Mouse (Mus musculus): ENCODE data around the gene Ankrd2. TPM values are rescaled to one million over a fixed set of nuclear protein-coding genes. Genes with fewer than 3 reads are reported as not detected.

Gene Ankrd2
- polyA plus RNA-seq, 1 experiment from 2014 or later = 0.42 TPM

- H3K27ac ChIP-seq (ENCODE audit: low read depth, low read length) = peak overlapping the region; percentile 97
- 77% methylated on average over 7 of the region's 7 CpGs for WGBS
- TF ChIP-seq CTCF (IDR thresholded peaks at IDR 0.05; ENCODE audit: low read depth) = peak; percentile 54
Observed at GRCm38 (mm10) chr19:42071221-42071620, 35.4 kb downstream of the Ankrd2 start.

GRCm38 (mm10) chr19:42071886-42072608 lies 36.2 kb downstream of the Ankrd2 start:
- no peak for TF ChIP-seq CTCF (IDR thresholded peaks at IDR 0.05; ENCODE audit: low read depth)
- H3K4me2 ChIP-seq (replicated peaks; ENCODE audit: low read depth) = no peak overlapping the region; the same call in 1 of the 2 replicates
- no peaks in the 10 kb centered on the region for H3K27me3 ChIP-seq (replicated peaks; ENCODE audit: control insufficient read depth, insufficient read depth, low read length)
- H3K9ac ChIP-seq (ENCODE audit: low read depth, low read length) = peak overlapping the region; percentile 34
- H3K4me1 ChIP-seq (replicated peaks; ENCODE audit: control insufficient read depth, insufficient read depth, low read length) = peaks cover 4% of the 10 kb centered on the region; the same call in 1 of the 2 replicates
- H3K4me3 ChIP-seq (ENCODE audit: low read depth, low read length) = no peak overlapping the region
- H3K27ac ChIP-seq (ENCODE audit: low read depth, low read length) = peak overlapping the region; percentile 97
- no peaks in the 10 kb centered on the region for H3K9me3 ChIP-seq (ENCODE audit: control insufficient read depth)
- H3K36me3 ChIP-seq (ENCODE audit: control insufficient read depth, insufficient read depth) = no peaks in the 10 kb centered on the region
- peak; percentile 93 for ATAC-seq
- WGBS = 51% methylated on average over 15 of the region's 15 CpGs

More at GRCm38 (mm10) chr19:42071221-42071620, 35.4 kb downstream of the Ankrd2 start:
- Histone ChIP-seq H3K9ac (ENCODE audit: low read depth, low read length) (no peak overlapping the region), H3K36me3 (ENCODE audit: control insufficient read depth, insufficient read depth) (no peaks in the 10 kb centered on the region), H3K4me1 (replicated peaks; ENCODE audit: control insufficient read depth, insufficient read depth, low read length) (peaks cover 4% of the 10 kb centered on the region; the same call in 1 of the 2 replicates), H3K27me3 (replicated peaks; ENCODE audit: control insufficient read depth, insufficient read depth, low read length) (no peaks in the 10 kb centered on the region), H3K4me3 (ENCODE audit: low read depth, low read length) (no peak overlapping the region), H3K4me2 (replicated peaks; ENCODE audit: low read depth) (no peak overlapping the region; the same call in 1 of the 2 replicates), H3K9me3 (ENCODE audit: control insufficient read depth) (no peaks in the 10 kb centered on the region)
- no peak for ATAC-seq

GRCm38 (mm10) chr19:42072802-42073201 lies 37.0 kb downstream of the Ankrd2 start:
- Histone ChIP-seq H3K36me3 (ENCODE audit: control insufficient read depth, insufficient read depth) (no peaks in the 10 kb centered on the region), H3K27ac (ENCODE audit: low read depth, low read length) (peak overlapping the region; percentile 97), H3K4me3 (ENCODE audit: low read depth, low read length) (no peak overlapping the region), H3K27me3 (replicated peaks; ENCODE audit: control insufficient read depth, insufficient read depth, low read length) (no peaks in the 10 kb centered on the region), H3K4me1 (replicated peaks; ENCODE audit: control insufficient read depth, insufficient read depth, low read length) (peaks cover 4% of the 10 kb centered on the region; the same call in 1 of the 2 replicates), H3K9me3 (ENCODE audit: control insufficient read depth) (no peaks in the 10 kb centered on the region), H3K9ac (ENCODE audit: low read depth, low read length) (peak overlapping the region; percentile 34; the same call in 1 of the 2 replicates), H3K4me2 (replicated peaks; ENCODE audit: low read depth) (no peak overlapping the region)
- peak; percentile 41 for ATAC-seq
- 62% methylated on average over 7 of the region's 7 CpGs for WGBS
- TF ChIP-seq CTCF (IDR thresholded peaks at IDR 0.05; ENCODE audit: low read depth) = peak; percentile 80

- no peak overlapping the region for H3K27ac ChIP-seq (ENCODE audit: low read depth, low read length)
- no peaks in the 10 kb centered on the region for H3K27me3 ChIP-seq (replicated peaks; ENCODE audit: control insufficient read depth, insufficient read depth, low read length)
Observed at GRCm38 (mm10) chr19:42075051-42075450, 39.3 kb downstream of the Ankrd2 start.

GRCm38 (mm10) chr19:42075992-42076391 lies 40.2 kb downstream of the Ankrd2 start:
- Histone ChIP-seq H3K36me3 (ENCODE audit: control insufficient read depth, insufficient read depth) (no peaks in the 10 kb centered on the region), H3K9ac (ENCODE audit: low read depth, low read length) (no peak overlapping the region), H3K27me3 (replicated peaks; ENCODE audit: control insufficient read depth, insufficient read depth, low read length) (no peaks in the 10 kb centered on the region), H3K27ac (ENCODE audit: low read depth, low read length) (no peak overlapping the region), H3K4me1 (replicated peaks; ENCODE audit: control insufficient read depth, insufficient read depth, low read length) (peaks cover 4% of the 10 kb centered on the region; the same call in 1 of the 2 replicates), H3K4me3 (ENCODE audit: low read depth, low read length) (no peak overlapping the region), H3K4me2 (replicated peaks; ENCODE audit: low read depth) (no peak overlapping the region), H3K9me3 (ENCODE audit: control insufficient read depth) (no peaks in the 10 kb centered on the region)
- no peak for ATAC-seq
- 92% methylated on average over 16 of the region's 16 CpGs for WGBS
- TF ChIP-seq CTCF (IDR thresholded peaks at IDR 0.05; ENCODE audit: low read depth) = no peak

More at GRCm38 (mm10) chr19:42075051-42075450, 39.3 kb downstream of the Ankrd2 start:
- no peaks in the 10 kb centered on the region for H3K36me3 ChIP-seq (ENCODE audit: control insufficient read depth, insufficient read depth)
- 0 out of 2 replicates have a peak overlapping the region, but pooled peaks have one; percentile 17 for H3K9ac ChIP-seq (ENCODE audit: low read depth, low read length)
- 84% methylated on average over 2 of the region's 2 CpGs for WGBS
- no peak overlapping the region for H3K4me2 ChIP-seq (replicated peaks; ENCODE audit: low read depth)
- no peak overlapping the region for H3K4me3 ChIP-seq (ENCODE audit: low read depth, low read length)
- no peaks in the 10 kb centered on the region for H3K9me3 ChIP-seq (ENCODE audit: control insufficient read depth)
- ATAC-seq = no peak
- no peak for TF ChIP-seq CTCF (IDR thresholded peaks at IDR 0.05; ENCODE audit: low read depth)
- peaks cover 4% of the 10 kb centered on the region; the same call in 1 of the 2 replicates for H3K4me1 ChIP-seq (replicated peaks; ENCODE audit: control insufficient read depth, insufficient read depth, low read length)

GRCm38 (mm10) chr19:42078566-42078965 lies 42.8 kb downstream of the Ankrd2 start:
- Histone ChIP-seq H3K36me3 (ENCODE audit: control insufficient read depth, insufficient read depth) (no peaks in the 10 kb centered on the region), H3K4me3 (ENCODE audit: low read depth, low read length) (no peak overlapping the region), H3K4me1 (replicated peaks; ENCODE audit: control insufficient read depth, insufficient read depth, low read length) (no peaks in the 10 kb centered on the region), H3K27ac (ENCODE audit: low read depth, low read length) (peak overlapping the region; percentile 35; the same call in 1 of the 2 replicates), H3K4me2 (replicated peaks; ENCODE audit: low read depth) (no peak overlapping the region), H3K27me3 (replicated peaks; ENCODE audit: control insufficient read depth, insufficient read depth, low read length) (no peaks in the 10 kb centered on the region), H3K9ac (ENCODE audit: low read depth, low read length) (no peak overlapping the region), H3K9me3 (ENCODE audit: control insufficient read depth) (no peaks in the 10 kb centered on the region)
- WGBS = 90% methylated on average over 8 of the region's 8 CpGs
- ATAC-seq = no peak
- no peak for TF ChIP-seq CTCF (IDR thresholded peaks at IDR 0.05; ENCODE audit: low read depth)
